Mouse (Mus musculus) gastrocnemius, postnatal 4 days (tissue): ENCODE data around the gene Coa7. TPM values are rescaled to one million over a fixed set of nuclear protein-coding genes. Genes with fewer than 3 reads are reported as not detected.
A peak's percentile ranks its signal among the peaks of the same experiment; 100 is the strongest.

ENCODE experiments used
- DNase-seq, 2 experiments: peaks; one replicate each; pipeline ENCODE4 v3.0.0; 2021 to 2022; ENCODE audit warnings: low spot score in 2 of 2, mixed read lengths in 2 of 2
- long read RNA-seq, 2 experiments: library from polyadenylated mRNA; stranded (forward); transcript quantifications; one replicate each; pipeline ENCODE4 v2.0.0; 2021
- total RNA-seq, 2 experiments: library from RNA; stranded (reverse); gene quantifications; 2 replicates each; pipeline ENCODE4 v1.2.3; 2021

The Coa7 gene
- total RNA-seq: 10 to 100 TPM; 23.1 to 31.3 TPM
- long read RNA-seq, experiment 1, transcript Coa7-202 (3 exons, 3,714 nt): major isoform, 18 of 18 reads
- long read RNA-seq, experiment 1, partial matches to known transcripts: 0 of 18 reads
- long read RNA-seq, experiment 1, other reads (novel, unspliced or antisense): 0 of 18 reads
- long read RNA-seq, experiment 2, transcript Coa7-202 (3 exons, 3,714 nt): major isoform, 16 of 17 reads
- long read RNA-seq, experiment 2, partial matches to known transcripts: 0 of 17 reads
- long read RNA-seq, experiment 2, other reads (novel, unspliced or antisense): 1 of 17 reads

- DNase-seq: peak; percentile 96 to 97
Observed at GRCm38 (mm10) chr4:108327730-108328484, at the start of gene Coa7. TSS of gene Coa7 (plus strand) at chr4:108328140.

GRCm38 (mm10) chr4:108300266-108300665 is 27.7 kb upstream of the Coa7 start:
- peak in 1 of 2 experiments; percentile 16 for DNase-seq

GRCm38 (mm10) chr4:108300670-108301373 is 27.1 kb upstream of the Coa7 start, which contains the start of gene Zyg11b:
TSS of gene Zyg11b (minus strand) at chr4:108301096.
- peak; percentile 88 to 90 for DNase-seq

DNA sequence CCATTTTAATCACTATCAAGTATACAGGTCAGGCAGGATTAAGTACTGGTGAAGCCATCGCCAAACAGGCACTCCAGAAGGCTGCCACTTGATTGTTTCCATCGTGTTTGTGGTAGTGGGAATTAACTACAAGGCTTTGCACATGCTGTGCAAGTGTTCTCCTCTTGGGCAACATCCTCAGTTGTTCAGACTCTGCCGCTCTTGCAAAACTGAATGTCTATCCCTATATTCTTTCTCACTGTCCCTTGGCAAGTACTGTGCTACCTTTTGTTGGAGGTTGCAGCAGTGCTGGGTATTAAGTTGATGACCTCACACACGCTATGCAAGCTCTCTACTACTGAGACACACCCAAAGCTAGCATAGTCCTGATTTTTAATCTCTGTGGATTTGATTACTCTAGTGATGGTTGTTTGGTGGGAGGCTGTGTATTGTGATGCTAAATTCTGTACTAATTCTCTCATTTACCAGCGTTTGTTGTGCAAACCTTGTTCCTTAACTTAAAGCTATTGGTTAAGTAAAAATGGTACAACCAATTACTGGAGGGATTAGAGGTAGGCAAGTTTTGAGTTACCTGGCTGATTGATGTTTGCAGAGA is 25.5 kb upstream of the Coa7 start:
- DNase-seq: no peak

- DNase-seq: no peak
Observed at GRCm38 (mm10) chr4:108310706-108311105, 17.2 kb upstream of the Coa7 start.

- DNase-seq: no peak
Observed at GRCm38 (mm10) chr4:108314041-108314440, 13.9 kb upstream of the Coa7 start.

DNA sequence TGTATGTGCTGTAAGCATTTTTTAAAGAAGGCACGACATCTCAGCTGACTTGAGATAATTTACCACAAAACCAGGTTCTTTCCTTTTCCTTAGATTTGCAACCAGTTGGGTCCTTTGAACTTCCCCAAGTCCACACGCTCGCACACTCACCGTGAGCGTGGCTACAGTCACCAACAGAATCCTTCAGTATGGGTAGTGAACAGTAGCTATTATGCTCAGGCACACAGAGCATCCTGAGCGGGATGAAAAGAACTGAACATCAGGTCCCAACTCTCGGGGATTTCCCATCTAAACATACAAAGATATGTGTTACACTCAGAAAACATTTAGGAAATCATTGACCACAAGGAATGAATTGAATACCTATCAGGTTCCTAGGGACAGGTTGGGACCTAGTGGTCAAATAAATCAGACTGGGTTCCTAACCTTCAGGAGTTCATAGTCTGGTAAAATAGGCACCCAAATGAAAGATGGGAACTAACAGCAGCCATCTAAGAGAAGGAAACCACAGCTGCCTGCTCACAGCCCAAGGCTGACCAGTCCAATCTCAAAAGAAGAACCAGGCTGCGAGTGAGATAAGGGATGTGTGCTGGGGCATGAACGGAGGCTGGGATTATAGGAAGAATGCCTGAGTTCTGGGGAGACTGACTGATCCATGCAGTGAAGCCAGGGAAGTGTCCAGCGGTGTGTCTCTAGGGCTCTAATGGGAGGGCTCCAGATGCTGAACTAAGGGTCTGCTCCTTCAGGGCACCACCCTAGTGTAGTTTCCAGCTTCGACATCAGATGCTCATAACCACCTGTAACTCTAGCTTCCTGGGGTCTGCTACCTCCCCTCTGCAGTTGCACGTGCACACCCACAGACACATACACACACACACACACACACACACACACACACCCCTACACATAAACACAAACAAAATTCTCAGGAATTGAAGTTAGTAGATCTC is 10.0 kb upstream of the Coa7 start:
- DNase-seq: no peak

DNA sequence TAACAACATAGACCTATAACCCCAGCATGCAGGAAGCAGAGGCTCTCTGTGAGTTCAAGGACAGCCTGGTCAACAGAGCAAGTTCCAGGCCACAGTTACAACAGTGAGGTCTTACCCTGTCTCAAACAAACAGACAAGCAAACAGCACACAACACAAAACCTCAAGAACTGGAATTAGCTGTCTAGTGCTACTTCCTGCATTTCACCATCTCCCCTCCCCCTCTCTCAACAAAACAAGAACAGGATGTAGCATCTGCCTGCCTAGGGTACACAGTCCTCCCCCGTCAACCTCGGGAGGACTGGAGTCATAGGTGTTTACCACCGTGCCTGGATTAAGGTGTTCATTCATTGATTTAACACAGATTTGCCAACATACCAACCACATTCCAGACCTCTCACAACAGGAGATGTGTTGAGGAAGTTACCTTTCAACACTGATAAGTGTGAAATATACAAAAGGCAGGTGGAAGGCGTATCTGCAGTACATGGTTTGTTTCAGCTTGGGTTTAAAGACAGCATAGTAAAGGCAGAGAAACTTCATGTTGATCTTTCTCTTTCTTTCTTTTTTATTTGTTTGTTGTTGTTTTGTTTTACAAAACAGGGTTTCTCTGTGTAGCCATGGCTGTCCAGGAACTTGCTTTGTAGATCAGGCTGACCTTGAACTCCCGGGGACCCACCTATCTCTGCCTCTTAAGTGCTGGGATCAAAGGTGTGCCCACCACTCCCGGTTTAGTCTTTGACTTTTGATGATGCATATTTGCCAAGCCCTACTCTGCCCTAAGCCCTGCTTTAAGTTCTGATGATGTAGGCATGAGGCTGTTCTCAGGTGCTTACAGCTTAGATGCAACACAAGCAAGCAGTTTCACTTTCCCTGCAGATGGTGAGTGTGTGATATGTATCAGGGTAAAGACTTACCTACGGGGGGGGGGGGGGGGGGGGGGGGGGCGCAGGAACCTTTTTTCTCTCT is 9.0 kb upstream of the Coa7 start:
- no peak for DNase-seq

DNA sequence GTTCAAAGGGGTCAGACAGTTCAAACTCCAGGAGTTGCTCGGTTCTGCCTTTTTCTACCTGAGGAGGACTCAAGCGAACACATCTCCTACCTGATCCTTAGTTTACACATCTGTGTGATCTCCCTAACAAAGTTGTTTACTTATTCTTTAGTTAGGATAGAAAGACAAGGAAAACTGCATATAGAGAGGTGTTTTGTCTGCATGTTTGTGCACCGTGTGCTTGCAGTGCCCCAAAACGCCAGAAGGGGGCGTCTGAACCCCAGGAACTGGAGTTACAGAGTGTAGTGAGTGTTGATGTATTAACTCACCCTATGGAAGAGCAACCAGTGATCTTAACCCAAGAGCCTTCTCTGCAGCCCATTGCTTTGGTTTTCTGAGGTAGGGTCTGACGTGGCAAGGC is 8.2 kb upstream of the Coa7 start:
- no peak for DNase-seq

GRCm38 (mm10) chr4:108320627-108321380 is 7.1 kb upstream of the Coa7 start:
- DNase-seq: no peak

GRCm38 (mm10) chr4:108323588-108323987 is 4.4 kb upstream of the Coa7 start:
- no peak for DNase-seq

DNA sequence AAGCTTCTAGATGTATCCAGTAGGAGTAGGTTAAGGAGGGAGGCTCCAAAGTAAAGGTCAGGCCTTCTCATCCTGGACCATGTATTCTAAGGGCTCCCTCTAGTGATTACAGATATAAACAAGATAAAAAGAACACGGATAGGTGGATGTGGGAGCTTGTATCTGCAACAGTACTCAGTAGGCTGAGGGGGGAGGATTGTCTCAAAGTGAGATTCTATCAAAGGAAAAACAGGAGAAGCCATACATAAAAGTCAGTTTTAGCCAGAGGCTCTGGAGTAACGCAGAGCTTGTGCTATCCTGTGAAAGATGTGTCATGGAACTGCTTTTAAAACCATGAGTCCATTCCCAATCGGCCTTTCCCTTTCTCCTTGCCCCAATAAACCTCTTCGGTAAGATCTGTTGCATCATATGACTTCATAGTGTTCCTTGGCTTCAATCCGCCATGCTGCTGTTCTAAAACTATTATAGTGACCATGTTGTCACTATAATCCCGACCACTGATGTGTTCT is 815 bp upstream of the Coa7 start:
- DNase-seq: no peak

GRCm38 (mm10) chr4:108329840-108330239 is 1.9 kb downstream of the Coa7 start:
- DNase-seq: no peak

DNA sequence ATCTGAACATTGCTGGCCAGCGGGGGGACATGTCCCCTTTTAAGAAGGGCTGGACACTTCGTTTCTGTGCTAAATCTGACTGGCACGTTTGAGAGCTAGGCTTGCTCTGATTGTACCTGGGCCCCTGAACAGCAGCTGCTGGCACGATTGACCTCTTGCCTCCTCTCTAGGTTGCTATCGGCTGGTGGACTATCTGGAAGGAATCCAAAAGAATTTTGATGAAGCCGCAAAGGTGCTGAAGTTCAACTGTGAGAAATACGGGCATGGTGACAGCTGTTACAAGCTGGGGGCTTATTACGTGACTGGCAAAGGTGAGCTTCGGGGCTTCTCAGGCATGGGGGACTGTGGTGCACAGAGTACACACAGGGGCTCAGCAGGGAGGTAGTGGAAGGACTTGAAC is 4.1 kb downstream of the Coa7 start:
- no peak for DNase-seq

DNA sequence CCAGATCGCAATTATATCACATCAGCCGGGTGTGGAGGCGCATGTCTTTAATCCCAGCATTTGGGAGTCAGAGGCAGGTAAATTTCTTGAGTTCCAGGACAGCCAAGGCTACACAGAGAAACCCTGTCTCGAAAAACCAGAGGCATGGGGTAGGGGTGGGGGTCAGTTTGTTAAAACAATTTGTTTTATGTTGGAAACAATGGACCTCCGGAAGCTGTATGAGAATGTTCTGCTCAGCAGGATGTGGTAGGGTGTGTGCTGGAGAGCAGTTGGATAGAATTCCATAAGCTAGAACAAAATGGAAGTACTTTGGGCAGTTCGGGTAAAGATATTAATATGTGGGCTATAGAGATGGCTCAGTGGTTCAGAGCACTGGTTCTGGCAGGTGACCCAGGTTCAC is 7.5 kb downstream of the Coa7 start:
- DNase-seq: no peak

DNA sequence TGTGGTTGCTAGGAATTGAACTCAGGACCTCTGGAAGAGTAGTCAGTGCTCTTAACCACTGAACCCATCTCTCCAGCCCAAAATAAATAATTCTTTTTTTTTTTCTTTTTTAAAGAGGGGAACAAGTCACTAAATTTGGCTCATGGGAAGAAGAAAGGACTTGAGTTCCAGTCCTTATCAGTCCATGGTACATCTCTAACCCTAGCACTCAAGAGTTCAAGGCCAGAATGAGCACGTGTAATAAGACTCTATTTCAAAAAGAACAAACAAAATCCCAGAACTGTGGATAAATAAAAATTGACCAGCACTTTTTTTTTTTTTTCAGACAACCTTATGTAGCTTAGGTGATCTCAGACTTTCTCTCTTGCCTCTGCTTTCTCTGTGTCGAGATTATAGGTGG is 8.8 kb downstream of the Coa7 start:
- no peak for DNase-seq

DNA sequence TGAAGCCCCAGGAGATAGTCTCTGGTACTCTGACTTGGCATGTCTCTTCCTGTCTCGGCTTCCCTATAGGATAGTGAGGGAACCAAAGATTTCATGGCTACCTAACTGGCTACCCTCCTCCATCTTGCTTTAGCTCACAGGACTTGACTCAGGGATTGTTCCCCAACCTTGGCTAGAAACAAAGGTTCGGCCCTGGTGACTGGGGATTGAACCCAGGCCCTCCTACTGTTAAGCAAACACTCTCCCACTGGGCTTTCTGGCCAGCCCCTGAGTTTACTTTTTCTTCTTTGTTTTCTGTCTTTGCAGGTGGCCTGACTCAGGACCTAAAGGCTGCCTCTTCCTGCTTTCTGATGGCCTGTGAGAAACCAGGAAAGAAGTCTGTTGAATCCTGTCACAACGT is 9.9 kb downstream of the Coa7 start:
- DNase-seq: no peak

GRCm38 (mm10) chr4:108338321-108338733 is 10.4 kb downstream of the Coa7 start:
- DNase-seq: no peak
